Mouse (Mus musculus) urinary bladder, adult 18-20 months (tissue): ENCODE data around the gene Gm39566.
"Not testable (repeated sequence)": the region's sequence is repeated elsewhere in the genome, so short reads cannot be mapped to it uniquely, and the experiment has no call there.

Experiments
- DNase-seq, 2 experiments: peaks; one replicate each; pipeline ENCODE4 v3.0.0; 2022; ENCODE audit warnings: low spot score in 2 of 2, mixed read lengths in 2 of 2

Gene Gm39566

DNA sequence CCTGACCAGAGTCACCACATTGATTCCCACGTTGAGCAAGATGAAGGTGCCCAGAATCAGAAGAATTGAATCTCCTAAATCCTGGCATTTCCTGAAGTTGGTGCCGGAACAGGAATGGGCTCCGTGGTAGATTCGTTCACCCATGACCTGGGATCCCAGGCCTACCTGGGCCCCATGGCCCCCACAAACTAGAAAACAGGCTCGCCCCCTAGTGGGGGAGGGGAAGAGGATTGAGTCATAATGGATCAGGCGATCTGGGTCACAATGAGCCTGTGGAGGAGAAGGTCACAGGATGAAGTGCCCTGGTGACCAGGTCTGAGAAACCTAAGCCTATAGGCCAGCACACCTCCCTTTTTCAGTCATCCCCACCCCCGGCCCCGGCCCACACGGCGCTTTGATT, at the start of gene Gm39566:
Gene Gm39566 (minus strand): TSS at position 144 of the 400 bp plus-strand sequence.
- no peak for DNase-seq

DNA sequence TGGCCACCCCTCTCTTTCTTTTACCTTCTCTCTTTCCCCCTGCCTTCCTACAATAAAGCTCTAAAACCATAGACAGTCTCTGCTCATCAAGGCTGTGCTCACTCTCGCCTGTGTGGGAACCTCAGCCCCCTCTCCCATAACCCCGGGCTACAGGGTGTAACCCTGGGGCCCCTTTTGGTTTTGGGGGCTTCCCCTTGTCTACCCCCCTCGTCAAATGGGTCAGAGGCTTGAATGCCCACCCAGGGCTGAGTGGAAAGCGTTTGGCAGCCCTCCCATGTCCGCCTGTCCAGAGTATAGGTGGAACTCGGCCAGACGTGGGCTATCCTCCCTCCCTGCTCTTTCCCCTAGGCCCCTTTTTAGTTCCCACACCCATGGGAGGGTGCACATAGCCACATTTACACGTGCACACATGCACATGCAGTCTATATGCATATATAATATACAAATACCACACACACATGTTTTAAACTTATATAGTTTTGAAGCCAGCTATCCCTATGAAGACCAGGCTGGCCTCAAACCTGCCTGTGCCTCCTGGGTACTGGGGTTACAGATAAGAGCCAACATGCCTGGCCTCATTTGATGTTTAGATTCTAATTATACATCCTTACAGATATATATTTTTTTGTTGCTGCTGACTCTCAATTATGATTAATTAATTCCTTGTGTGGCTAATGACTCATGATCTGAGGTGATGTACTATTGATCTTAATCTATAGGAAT, 49.2 kb upstream of the Gm39566 start:
- no peak for DNase-seq

DNA sequence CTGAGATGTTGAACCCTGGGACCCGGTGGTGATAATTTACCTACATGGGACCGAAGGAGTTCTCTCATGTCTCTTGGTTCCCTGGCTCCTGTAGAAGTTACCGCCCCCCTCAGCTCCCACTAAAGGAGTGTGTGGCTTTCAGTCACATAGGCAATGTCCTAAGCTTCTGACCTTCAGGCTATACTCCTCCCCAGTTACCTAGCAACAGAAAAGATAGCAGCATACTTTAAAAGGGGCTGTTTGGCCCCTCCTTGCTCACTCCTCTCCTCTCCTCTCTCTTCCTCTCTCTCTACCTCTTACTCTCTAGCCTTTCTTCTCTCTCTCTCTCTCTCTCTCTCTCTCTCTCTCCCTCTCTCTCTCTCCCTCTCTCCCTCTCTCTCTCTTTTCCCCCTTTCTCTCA, 48.6 kb upstream of the Gm39566 start:
- DNase-seq, result not testable (repeated sequence)

DNA sequence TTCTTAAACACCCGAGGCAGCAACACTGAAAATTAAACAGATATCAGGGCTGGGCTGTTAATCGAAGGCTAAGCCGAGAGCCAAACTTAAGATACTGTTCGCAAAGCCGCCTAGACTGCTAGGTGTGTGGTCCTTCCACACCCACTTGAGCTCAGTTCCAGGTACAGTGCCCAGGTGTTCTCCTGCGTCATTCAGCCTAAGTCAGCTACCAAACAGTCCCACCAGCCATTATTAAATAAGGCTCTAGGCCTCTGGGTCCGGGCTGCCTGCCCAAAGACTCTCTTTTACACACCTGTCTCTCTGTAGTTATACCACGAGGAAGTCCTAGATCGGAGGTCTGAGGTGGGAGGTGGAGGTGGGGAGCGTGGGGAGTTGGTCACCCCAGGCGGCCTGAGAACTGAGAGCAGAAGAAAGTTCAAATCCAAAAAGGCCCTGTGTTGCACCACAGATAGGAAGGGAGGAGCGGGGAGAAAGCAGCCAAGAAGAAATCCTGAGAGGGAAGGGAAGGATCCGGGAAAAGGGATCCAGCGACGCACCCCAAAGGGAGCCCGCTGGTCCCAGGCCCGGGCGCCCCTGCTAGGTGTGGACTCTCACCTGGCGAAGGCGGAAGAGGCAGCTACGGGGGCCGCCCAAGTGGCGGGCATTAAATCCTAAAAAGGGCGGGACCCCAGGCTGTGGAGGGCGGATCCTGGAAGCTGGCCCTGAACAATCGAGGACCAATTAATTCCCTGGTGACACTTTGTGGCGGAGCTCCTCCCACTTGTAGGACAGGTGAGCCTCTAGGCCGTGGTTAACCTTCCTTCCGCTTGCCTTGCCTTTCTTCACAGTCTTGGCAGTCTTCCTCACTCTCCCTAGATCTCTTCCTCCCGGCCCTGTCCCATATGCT, 43.3 kb upstream of the Gm39566 start, which contains the start of gene Tnk1:
Gene Tnk1 (minus strand): TSS at position 618 of the 886 bp plus-strand sequence.
- peak in 1 of 2 experiments; percentile 70 for DNase-seq

DNA sequence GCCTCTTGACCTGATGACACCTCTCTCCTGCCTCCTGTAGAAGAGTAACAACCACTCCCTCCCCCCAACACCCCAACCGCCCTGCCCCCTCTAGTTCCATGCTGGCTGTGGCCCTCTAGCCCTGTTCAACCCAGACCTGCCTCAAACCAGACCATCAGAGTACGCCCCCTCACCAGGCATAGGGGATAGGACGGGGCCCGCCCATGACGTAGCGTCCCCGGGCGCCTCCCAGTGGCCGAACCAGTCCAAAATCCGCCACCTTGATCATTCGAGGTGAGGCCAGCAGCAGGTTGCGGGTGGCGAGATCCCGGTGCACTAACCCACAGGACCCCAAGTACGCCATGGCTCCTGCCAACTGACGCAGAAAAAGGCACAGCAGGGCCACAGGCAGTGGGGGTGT, 40.2 kb upstream of the Gm39566 start:
- DNase-seq, result no peak

DNA sequence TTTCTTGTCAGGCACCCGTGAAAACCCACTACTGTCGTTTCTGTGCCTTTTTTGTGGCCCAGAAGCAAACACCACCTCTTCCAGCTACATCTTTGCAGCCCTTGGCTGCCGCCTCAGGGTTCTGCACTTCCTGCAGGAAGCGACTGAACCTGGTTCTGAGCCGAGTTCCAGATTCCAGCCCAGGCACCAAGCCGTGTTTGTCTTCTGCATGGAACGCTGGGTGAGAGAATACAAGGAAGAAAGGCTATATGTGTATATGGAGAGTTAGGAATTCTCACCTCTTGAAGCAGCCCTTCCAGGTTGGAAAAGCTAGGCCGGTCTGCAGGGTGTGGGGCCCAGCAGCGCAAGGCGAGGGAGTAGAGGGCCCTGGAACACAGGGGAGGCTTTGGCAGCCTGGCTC, 39.6 kb upstream of the Gm39566 start:
- no peak for DNase-seq

DNA sequence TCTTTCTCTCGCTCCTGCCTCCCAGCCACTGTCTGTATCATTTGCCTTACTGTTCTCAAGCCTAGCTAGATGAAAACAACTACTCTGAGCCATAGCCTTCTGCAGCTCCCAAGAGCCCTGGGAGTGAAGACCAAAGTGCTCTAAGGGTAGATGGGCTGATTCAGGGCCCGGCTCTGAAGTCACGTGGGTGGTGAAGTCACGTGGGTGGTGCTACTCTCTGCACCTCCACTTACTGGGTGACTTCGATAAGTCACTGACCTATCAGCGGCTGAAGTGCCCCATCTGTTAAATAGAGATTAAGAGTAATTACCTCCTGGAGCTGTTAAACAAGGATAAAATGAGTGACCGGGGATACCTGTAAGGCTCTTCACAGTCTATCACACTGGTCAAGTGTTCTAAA, 38.9 kb upstream of the Gm39566 start:
- DNase-seq, result no peak

DNA sequence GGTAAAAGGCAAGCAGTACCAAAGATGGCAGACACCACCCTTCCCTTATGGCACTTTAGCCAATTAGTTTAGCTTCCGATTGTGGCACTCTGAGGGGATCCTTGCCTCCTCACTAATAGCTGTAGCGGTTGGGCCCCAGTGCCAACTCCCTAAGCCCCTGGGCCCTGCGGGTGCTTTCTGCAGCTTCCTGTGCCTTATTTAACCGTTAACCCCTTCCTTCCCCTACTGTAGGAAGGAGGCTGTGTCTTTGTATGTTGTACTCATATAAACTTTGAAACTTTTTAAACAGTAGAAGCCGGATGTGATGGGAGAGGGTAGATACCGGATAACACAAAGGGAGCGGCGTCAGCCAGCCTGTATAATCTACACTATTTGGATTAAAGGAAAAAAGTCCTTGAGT, 35.7 kb upstream of the Gm39566 start:
- no peak for DNase-seq

DNA sequence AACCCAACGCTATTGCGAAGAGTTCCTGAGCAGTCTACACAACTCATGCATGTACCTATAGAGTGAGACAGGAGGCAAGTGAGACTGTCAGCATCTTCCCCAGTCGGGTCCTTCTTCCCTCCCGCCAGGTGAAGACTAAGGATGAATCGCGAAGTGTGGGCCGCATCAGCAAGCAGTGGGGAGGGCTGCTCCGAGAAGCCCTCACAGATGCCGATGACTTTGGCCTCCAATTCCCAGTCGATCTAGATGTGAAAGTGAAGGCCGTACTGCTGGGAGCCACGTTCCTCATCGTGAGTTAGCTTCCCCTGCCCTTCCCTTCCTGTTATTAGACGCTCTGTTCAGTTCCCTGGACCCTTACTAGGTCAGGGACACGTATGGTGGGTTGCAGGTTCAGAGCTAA, 34.8 kb upstream of the Gm39566 start:
- no peak for DNase-seq

DNA sequence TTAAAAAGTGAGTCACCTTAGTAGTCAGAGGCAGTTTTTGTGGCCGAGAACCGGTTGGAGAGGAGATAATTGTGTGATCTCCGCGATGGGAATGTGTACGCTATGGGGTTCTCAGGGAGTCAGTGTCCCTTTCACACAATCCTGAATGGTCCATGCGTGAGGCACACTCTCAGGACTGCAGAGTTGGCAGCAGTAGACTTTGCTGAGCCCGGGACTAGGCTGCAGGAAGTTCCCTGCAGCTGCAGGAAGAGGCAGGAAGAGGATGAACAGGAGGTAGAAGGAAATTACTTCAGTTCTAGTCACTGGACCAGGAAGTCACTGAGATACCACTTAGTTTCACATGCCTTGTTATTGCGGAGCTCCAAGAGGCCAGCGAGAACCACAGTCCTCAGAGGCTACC, 34.0 kb upstream of the Gm39566 start:
- DNase-seq, result no peak

DNA sequence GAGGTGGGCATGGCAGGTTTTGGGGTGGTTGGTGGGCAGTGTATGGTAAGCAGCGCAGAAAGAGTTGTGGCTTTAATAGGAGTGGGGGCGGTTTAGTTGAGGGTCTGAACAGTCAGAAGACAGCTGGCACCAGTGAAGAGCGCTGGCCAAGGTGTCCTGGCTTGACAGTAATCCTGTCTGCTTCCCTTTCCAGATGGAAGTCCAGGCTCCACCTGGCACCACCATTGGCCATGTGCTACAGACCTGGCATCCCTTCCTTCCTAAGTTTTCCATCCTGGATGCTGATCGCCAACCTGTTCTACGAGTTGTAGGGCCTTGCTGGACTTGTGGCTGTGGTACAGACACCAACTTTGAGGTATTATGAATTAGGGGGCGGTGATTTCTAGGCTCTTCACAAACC, 32.9 kb upstream of the Gm39566 start:
- no peak for DNase-seq

DNA sequence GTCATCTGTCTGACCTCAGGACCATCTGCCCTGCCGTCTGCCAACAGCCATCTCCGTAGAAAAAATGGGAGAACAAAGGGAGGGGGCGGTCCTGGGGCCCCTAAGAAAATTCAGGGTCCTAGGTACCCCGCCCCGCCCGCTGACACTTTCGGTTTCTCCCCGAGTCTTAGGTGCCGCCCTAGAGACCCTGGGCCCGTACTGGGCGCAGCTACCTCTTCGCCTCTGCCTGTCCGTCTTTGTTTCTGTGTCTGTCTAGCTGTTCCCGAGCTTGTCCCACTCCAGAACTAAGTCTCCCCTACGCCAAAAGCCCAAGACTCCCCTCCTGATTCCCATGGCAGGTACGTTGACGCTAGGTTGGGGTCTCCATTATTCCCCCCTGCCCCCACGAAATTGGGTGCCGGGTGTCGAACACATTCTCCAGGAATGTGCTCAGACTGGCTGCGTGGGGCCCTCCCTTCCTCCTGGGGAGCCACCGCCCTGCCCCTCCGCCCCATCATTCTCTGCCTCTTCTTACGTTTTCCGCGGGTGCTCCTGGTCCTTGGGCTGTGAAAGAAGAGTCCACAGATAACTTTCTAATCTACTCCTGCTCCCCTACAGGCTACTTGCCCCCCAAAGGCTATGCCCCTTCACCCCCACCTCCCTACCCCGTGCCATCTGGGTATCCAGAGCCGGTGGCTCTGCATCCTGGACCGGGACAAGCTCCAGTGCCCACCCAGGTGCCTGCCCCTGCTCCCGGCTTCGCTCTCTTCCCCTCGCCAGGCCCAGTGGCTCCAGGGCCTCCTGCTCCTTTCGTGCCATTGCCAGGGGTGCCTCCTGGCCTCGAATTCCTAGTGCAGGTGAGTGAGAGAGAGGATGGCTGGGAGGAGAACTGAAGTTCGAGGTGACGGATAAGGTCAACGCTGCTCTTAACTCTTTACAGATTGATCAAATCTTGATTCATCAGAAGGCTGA, 31.9 kb upstream of the Gm39566 start:
- peak; percentile 40 to 48 for DNase-seq

DNA sequence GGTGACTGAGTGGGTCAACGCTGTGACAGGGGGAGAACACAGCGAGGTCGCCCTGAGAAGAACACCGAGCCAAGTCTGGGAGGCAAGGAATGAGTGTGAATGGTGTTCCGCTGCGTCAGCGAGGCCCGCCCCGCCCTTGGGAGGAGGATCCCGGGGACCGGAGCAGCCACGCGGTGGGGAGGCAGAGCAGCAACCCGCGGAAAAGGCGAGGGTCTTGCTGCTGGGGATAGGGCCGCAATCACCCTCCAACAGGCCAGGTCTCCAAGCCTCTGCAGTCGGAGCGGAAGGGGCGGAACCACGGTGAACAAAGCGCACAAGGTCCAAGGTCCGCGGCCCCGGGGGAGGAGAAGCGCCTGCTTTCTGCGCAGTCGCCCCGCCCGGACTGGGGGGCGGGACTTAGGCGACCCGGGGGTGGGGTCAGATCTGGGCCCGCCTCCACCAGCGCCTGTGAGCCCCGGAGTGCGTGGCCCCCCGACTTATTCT, 31.1 kb upstream of the Gm39566 start, which contains the start of gene Plscr3:
Gene Plscr3 (plus strand): TSS at position 179 of the 483 bp plus-strand sequence.
- peak; percentile 87 to 94 for DNase-seq

DNA sequence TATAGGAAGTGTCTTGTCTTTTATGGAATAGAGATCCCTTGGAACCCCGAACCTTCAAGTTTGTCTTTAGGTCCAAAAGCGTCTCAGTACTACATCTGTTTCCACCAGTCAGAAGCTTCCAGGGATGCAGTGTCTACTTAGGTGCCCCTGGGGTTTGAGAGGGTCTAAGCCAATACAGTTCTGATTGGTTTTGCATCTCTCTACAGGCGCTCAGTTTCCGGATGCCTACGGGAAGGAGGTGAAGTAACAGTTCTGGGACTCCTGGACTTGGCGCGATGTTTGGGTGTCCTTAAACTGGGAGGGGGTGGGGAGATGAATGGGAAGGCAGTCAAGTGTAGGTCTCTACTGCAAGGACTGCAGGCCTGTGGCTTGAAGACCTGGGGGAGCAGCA, 23.6 kb upstream of the Gm39566 start:
- DNase-seq, result no peak

DNA sequence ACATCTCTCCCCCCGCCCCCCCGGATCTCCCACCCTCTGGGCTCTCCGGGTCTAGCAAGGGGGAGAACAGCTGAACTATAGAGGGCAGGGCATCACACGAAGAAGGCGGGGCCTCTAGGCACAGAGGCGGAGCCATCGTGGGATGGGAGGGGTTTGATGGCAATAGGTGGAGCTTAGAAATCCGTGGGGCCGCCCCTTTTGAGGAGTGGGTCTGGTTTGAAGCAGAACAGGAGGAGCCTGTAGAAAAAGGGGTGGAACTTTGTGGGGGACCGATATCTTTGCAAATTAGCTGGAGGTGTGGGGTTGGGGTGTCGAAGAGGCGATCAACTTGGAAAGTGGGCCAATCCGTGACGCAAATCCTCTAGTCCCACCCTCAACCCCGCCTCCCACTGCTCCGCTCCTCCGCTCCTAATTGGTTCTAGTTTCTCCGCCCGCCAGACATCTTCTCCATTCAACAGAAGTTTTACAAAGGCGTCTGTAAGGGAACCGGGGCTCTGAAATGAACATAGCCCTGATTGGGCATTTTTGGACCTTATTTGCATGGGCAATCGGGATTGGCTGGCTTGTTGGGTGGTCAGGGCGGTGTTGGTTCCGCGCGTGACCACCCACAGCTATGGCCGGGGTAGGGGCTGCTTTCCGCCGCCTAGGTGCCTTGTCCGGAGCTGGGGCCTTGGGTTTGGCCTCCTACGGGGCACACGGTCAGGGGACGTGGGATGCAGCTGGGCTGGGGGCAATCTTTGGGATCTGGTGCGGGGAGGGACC, 23.0 kb upstream of the Gm39566 start, which contains the start of gene Tmem256:
Gene Tmem256 (plus strand): TSS at position 563 of the 762 bp plus-strand sequence.
- DNase-seq, result peak; percentile 90 to 92

DNA sequence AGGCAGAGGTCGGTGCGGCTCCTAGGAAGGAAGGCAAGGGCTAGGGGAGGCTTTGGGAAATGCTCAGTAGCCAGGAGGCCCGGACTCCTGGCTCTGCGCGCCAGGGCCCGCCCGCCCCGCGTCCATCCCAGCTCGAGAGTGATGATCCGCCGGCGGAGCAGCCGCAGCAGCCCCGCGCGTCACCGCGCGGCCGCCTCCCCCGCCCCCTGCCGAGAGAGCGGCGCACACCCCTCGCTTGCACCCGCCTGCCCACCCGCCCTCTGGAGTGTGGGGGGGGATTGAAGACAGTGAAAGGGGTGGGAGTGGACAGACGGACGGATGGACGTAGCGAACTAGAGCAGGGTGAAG, 22.5 kb upstream of the Gm39566 start, which contains the start of gene Nlgn2:
Gene Nlgn2 (minus strand): TSS at position 181 of the 348 bp plus-strand sequence.
- DNase-seq, result no peak

DNA sequence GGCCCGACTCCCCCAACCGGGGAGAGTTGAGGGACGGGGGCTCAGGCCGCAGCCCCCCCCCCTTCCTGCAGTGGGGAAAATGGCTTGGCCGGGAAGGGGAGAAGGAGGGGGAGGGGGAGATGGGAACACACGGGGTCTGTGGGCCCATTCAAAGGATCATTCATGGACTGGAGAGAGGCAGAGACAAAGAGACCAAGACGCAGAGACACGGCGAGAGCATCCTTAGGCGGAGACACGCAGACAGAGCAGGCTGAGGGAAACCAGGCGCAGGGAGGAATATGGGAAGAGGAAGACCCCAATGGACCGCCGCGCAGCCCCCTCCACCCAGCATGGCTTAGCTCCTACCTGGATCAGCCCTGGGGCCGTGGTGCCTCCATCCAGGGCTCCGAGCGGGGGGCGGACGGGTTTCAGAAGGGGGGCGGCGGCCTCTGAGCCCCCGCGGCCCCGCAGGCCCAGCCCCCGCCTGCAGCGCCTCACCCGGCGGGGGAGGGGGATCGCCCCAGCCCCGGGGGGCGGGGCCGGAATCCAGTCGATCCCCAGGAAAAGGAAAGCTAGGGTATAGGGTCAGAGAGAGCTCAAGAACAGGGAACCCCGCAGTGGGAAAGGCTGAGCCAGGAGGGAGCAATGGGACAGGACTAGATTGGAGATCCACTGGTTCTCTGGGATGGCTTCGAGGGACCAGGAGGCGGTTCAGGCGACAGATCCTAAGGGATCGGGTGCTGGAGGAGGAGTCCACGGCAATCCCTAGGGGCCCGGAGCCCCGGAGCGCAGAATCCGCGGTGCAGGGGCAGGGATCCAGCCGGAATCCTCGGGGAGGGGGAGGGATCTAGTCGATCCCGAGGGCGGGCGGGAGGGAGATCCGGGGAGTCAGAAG, 21.8 kb upstream of the Gm39566 start:
- peak in 1 of 2 experiments; percentile 52 for DNase-seq

DNA sequence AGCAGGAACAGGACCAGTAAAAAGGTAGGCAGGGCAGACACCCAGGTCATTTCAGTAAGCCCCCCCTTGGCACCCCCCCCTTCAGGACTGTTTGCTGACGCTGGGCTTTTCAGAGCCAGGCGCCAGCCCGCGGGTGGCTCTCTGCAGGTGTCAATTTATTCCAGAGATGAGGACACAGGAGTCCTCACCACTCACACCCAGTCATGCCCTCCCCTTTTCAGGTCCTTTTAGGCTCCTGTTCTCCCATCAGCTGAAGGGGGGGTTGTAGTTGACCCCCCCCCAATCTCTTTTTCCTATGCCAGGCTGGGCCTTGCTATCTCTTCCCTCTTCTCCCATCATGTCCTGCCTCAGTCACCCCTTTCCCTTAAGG, 20.9 kb upstream of the Gm39566 start:
- DNase-seq, result no peak

DNA sequence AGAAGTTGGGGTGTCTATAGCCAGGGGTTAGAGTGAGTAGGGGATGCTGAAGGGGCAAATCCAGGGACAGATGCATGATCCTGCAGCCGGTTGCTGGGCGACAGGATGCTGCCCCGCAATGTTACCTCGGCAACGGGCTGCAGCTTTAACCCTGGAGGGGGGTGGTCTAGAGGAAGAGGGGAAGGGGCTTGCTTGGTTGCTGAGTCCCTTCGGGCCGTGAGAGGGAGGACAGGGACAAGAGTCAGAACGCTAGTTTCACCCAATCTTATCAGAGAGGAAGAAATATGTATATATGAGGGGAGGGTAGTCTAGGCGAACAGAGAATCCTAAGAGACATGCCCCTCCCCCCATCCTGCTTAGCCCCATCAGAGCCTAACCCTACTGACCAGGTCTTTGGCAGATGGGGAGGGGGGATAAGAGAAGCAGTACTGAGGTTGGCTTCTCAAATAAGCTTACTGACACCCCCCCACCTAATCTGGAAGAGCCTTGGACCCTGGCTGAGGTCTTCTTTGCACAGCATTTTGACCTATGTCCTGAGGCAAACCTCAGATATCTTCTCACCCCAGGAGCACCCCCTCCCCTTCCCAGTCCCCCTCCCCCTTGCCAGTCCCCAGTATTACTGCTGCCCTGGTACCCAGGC, 20.3 kb upstream of the Gm39566 start:
- DNase-seq, result no peak
